Mouse (Mus musculus) lung, postnatal 4 days (tissue): ENCODE results near the gene Epb41l1.

Source experiments
- DNase-seq, 2 experiments: peaks; one replicate each; pipeline ENCODE4 v3.0.0; 2021

The Epb41l1 gene

DNA sequence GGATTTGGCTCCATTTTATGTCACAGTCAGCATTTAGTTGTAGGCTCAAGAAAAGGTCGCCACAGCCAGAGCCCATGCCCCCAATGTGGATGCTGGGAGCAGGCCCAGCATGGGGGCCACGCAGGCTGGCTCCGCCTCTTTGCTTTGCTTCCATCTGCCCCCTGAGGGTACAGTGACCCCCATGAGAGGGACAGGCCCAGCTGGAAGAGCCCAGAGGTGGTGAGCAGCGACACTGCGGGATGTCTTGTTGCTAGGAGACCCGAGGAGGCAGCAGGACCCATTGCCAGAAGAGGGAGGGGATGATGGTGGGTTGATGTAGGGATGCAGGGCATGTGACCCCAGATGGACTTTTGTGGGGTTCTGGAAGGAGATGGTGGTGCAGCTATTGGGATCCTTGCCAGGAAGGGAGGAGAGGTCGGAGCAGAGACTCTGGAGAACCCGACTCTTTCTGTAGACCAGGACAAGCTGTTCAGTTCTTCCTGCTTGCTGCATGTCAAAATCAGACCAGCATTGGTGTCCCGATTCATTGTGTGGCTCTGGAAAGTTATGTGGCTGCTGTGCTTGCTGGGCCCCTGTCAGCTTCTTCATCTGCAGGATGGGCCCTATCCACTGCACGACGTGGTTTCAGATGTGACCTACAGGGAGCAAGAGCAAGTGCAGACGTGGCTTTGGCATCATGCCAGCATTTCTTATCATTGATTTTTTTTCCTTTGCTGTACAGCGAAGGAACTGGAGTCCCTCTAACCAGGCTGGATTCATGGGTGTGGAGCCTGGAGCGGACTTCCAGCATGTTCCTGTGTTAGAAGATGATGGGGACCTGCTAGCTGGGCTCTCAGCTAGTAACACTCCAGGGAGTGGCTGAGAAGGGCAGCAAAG, 41.7 kb downstream of the Epb41l1 start:
- DNase-seq = no peak

DNA sequence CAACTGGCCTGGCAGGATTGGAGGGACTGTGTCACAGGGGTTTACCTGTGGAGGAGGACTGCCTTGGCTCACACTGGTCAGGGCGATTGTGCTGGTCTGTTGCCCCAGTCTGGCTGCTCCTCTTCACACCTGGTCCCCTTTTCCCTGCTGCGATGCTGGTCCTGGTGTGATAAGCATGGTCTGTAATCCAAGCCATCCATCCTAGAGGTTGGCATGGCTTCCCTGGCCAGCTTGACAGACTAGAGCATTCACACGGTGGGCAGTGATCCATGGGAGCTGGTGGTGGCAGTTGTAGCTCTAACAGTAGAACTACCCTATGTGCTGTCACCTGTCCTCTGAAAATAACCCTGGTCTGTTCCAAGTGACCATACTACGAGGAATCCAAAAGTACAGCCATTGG, 43.7 kb downstream of the Epb41l1 start:
- DNase-seq = no peak

DNA sequence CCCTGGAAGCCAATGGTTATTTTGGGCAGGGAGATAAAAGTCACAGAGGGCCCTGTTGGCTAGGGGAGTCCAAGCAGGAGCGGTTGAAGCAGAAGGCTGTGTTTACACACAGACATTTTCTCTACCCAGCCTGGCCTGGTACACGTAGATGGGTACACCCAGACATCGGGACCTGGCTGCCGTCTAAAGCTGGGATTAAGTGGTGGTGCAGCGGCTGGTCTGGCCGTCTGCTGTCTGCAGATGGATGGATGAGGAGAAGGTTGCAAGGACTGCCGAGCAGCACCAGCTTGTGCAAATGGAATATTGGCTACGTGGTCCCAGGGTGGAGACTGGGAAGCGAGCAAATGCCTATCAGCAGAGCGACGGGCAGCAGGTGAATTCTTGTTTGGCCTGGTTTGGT, 46.8 kb downstream of the Epb41l1 start:
- DNase-seq = no peak

DNA sequence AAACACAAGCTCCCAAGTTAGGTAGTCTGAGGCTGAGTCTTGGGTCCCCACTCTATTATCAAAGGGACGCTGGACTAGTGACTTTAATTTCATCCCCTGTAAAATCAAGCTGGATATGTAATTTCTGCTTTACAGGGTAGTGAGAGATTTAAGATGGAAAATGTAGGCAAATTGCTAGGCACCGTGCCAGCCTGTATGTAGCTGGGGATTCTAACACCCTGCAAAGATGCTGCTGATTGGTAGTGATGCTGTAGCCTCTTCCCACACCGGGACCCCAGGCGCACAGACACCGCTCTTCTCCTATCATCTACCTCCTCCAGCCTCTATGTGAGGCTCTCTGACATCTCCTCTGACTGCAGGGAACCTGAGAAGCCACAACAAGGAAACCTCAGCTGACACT, 48.2 kb downstream of the Epb41l1 start:
- DNase-seq = no peak

DNA sequence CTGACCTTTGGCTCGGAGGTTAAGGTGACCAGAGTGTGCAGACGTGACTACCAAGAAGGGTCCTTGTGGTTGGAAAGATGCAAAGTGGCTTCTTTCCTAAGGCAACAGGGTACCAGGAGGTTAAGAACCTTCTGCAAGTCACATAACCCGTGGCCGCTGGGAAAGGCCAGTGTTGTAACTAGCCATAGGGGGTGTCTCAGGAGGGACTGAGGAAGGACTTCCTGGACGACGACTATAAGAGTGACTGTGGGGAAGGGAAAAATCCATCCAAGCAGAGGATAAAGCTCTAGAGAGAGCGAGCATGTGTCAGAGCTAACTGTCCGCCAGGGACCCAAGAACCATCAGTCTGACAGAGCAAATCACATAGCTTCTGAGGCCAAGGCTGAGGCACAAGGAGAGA, 48.8 kb downstream of the Epb41l1 start:
- DNase-seq = no peak

DNA sequence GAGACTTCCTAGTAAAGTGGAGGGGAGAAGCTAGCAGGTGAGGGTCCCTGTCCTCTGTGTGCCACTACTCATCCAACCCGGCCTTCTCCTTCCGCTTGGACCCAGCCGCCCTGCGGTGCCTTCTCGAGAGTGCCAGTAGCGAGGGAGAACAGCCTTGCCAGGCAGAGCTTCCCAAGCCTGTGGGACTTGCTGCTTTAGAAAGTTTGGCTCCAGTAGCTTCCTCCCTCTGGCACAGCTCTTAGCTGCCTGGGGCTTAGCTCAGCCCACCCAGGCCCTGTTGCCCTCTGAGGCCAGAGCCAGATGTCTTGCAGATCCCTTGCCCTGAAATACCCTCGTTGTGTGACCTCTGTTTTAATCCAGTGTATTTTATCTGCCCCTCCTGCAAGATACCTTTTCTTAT, 50.2 kb downstream of the Epb41l1 start:
- DNase-seq = no peak

DNA sequence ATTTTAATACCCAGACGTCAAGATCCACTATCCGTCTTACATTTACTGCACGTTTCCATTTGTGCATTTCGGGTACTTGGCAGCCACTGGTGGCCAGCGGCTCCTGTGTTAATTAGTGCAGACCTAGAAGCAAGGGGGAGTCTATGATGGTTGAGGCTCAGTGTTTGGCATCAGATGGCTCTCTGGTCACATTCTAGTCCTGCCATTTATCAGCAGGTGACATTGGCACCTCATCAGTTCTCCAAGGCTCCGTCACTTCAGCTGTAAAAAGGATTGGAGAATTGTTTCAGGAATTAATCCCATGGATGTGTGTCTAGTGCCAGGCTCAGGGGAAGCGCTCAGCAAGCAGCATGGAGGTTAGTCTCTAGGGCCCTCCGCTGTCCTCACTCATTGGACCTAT, 51.6 kb downstream of the Epb41l1 start:
- no peak for DNase-seq

DNA sequence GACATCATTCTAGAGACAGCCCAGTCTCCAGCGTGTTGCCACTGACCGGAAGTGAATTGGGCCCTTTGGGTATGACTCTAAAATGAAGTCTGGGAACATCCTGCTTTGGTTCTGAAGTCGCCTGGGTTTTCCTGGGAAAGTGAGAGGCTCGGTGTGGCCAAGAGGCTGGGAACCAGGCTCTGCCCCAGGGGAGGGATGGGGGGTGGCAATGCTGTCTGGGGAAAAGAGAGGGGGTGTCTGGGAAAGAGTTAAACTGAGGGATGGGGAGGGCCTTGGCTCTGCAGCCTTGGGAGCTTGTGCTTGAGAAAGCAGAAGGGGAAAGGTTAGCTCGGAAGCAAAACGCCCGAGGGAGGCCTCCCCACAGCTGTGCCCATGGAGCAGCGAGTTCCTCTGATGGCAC, 53.0 kb downstream of the Epb41l1 start:
- no peak for DNase-seq

DNA sequence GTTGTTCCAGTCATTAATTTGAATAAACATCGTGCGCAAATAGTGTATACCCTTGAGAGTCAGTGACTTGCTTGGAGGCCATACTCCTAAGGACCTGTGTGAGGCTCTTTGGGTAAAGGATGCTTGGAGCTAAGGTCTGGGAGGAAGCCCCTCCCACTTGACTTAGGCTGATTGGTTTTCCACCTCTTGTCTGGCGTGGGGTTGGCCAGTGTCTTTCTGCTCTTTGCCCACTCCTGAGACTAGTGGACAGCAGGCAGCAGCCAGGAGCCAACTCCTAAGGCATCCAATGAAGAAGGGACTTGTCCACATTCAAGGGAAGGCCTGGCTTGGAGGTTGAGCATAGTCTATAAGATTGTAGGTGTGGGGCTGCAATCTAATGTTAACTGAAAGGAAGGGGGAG, 53.4 kb downstream of the Epb41l1 start:
- no peak for DNase-seq

DNA sequence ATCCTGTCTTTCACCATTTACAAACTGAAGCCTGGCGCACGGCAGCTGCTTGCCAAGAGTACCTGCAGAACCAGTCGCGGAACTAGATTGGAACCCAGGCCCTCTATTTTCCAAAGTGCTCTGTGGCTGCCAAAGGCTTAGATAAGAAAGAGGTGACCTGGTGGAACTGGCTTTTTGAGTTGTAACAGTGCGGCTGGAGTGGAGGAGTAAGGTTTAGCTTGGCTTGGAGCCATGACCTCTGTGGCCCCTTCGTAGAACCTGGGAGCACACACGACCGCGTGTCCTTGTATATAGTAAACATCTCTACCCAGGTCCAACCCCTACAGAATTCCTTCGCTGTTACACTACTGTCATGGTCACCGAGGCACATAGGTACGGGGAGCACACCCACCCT, 54.2 kb downstream of the Epb41l1 start:
- DNase-seq = peak; percentile 65 to 76

DNA sequence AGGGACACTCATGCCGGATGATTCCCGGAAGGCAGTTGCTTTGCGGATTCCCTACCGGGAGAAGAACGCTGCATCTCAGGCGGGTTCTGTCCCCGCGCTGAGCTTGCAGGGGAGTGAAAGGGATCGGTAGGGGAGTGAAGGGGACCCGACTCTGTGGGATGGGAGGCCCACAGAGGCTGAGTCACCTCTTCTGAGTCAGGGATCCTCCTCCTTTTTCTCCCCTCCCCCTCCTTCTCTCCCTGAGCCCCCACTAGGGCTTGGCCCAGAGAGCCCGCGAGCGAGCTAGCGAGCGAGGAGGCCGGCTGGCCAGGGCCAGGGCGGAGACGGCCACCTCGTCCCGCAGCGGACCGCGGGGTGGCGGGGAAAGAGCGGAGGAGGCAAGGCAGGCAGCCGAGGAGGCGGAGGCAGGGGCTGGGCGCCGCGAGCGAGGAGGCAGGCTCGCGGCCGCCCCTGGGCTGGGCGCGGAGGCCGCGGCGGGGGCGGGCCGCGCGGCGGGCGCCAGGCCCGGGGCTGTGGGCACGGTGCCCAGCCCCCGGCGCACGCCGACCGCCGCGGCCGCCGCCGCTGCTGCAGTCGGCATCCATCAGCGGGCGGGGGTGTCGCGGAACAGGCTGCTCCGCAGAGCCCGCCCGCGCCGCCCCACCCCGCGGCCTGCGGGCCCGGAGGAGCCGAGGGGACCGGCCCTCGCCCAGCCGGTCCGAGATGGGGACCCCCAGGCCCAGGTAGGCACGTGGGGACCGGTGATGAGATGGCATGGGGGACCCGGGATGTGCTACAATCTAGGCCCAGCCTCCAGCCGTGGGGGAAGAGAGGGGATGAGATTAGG, 54.8 kb downstream of the Epb41l1 start:
- peak; percentile 68 to 82 for DNase-seq

DNA sequence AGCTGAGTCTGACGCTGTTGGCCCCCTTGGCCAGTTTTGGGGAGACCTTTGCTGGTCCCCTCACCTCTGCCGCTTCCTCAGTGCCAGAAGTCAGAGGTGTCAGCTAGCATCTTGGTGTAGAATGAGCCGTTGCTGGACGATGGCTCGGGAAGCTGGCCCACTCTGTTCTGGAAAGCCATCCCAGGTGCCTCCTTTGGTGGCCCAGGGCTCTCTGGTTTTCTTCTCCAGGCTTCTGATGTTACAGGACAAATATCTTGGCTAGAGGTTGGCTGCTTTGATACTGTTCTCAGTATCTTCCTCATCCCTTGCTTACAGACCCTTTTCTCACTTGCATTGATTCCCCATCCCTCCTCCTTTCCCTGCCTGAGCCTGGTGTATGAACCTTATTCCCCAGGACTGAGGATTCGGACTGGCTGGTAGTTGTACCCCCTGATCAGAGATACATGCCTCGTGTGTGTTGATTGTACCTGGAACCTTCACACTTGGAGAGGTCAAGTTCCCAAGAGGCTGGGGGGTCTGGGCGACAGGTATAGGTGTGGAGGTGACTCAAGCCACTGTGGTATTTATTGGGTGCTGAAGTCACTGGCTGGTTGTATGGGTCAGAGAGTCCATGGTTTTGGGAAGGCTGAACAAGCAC, 55.5 kb downstream of the Epb41l1 start:
- no peak for DNase-seq

DNA sequence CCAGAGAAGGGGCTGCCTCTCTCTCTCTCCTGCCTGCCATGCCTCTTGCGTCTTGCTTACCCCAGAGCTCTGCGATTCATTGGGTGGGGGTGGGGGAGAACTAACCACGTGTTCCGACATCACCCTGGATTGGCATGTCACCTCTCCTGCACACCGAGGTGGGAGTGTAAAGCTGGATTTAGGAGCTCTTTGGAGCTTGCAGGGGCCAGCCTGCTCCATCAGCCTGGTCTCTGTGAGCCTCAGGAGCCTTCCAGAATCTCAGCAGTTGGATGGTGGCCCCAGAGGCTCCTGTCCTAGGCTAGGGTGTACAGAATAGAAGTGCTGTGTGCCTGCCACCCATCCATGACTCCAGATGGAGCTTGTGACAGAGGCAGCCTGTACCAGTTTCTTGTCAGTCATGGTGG, 56.0 kb downstream of the Epb41l1 start:
- DNase-seq = no peak

DNA sequence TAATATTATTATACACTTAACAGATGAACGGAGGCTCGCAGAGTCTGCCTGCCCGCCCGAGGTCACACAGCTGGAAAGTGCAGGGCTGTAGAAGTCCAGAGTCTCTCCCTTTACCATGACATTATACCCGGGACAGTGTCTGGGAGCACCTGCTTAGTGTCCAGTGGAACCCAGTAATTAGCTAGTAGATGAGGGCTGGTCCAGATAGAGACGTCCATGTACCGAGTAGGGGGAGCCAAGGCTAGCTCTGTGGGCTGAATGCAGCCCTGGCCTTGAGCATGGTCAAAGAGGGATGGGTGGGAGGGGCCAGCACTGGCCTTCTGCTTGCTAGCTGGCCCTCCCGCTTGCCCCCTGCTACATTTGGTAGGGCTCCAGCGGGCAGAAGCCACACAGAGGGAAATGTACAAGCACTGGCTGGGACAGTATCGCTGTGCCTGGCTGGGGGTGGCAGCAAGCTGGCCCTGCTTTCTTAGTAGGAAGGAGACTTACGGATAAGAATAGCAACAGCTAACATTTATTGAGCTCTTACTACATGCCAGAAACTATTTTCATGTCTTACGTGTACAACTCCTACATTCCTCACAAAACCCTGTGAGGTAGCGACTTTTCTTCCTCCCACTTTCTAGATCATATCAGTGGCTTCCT, 57.5 kb downstream of the Epb41l1 start:
- DNase-seq = no peak

DNA sequence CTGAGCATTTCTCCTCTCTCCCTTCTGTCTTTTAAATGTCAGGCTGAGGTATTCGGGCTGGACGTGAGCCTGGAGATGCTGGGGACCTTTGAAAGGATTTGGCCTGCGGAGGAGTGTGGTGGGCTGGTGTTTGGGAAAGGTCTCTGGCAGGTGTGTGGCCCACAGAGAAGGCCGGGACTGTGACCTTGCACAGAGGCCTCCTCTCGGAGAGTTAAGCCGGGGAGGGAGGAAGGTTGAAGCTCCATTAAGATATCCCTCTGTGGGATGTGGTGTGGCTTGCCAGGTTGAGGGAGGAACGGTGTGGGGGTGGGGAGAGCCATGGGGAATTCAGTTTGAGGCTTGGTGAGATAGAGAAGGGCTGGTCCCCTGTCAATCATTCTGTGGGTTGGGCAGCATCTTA, 59.1 kb downstream of the Epb41l1 start:
- no peak for DNase-seq

DNA sequence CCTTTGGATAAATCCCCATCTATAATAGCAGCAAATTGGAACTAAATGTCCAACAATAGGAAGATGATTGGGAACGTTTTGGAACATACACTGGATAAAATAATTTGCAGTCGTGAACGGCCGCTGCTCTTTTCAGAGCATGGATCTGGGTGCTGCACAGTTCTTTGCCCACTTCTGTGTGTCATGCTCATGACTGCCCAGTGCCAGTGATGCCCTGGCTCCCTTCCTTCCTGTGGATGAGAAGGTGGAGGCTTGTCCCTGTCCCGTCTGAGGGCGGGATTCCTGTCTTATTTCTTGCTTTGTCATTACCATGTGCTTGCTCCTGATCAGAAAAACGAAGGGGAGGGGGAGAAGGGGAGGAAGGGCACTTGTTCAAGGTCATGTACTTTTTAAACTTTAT, 59.6 kb downstream of the Epb41l1 start:
- no peak for DNase-seq

DNA sequence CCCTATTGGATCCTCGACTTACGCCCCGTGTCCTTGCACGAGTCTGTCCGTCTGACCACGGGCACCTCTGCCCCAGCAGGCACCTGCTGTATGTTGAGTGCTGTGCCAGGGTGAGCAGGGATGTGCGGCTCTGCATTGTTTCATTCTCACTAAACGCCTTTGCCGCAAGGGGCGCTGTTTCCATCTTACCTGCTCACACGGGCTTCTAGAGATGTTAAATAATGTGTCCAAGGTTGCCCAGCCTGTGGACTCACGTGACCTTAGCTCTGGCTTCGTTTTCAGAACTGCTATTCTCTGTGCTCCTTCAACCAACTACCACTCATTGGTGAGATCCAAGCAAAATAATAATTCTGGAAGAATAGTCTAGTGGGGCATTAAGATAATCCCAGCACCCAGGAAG, 61.6 kb downstream of the Epb41l1 start:
- peak; percentile 55 to 70 for DNase-seq

DNA sequence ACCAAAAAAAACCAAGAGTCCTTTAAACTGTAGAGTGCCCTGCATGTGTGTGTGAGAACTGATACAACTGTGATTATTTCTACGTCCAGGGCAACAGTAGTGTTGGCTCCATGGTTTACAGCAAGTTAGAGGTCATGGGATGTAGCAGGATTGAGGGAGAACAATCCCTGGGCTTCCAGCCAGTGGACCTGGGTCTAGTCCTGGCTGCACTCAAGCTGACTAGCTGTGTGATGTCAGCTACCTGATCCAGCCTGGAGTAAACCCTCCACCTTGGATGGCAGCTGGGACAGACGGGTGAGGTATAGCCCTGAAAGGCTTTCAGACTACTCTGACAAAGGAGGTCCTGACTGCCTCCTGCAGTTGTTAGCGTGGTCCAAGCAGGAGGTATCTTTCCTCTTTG, 62.1 kb downstream of the Epb41l1 start:
- DNase-seq = no peak

DNA sequence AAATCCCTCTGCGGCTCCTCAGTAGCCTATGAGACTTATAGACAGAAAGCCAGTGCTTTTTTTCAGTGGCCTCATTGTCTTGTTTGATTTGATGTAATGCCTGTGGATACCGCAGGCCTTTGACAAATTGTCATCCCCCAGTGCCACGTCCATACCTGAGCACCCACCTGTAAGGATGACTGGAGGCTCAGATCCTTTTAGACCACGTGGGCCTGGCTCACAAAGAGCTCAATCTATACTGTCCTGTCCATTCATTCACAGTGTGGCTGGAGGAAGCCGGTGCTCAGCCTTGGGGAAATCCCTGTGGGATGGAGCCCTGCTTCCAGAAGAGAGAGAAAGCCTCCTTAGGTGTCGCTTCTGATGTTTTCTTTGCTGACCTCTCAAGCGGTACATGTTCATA, 62.5 kb downstream of the Epb41l1 start:
- no peak for DNase-seq

DNA sequence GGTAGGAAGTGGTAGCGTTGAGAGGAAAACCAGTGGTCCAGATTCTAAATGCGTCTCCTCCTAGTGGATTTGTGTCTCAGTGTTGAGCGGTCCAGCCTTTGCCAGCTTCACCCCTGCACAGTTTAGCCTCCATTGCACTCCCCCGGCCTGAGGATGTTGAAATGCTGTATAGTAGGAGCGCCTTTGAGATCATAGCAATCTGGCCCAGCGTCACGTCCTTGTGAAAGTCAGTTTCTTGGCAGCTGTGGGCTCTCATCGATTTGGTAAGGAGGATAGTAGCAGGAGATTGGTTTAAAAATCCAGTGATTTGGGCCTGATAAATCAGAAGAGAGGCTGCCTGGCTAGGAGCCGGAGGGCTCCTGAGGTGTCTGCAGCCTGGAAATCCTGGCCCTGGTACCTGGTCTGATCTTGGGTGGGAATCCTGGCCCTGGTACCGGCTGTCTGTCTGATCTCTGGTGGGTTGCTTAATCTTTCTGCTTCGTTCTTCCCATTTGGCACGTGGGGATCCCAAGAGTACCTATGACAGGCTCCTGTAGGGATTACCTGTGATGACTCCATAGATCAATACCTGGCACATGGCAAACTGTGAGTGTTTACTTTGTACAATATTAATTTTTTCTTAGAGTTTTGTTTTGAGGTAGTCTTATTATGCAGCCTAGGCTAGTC, 65.5 kb downstream of the Epb41l1 start:
- no peak for DNase-seq

DNA sequence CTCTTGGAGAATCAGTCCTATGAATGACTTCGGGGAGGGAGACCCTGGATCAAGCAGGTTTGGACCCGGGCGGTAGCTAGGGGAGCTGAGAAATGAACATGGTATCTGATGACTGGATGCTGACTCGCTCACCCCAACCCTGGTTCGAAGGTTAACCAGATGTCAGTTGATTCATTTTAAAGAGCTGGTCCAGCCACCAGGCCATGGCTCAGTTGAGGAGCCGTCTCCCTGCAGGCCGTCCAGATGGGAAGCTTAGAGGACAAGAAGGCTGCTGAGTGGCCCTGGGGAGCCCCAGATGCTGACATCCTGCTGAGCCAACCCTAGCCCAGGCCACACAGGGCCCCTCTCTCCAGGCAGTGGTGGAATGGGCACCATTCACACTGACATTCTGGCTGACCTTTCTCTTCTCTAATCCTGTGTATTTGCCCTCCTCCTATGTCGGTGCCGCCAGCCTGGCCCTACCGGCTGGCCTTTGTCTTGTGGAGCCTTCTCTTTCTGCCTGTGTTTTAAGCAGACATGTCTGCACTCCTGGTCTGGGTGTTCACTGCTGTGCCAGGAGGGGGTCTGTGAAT, 67.0 kb downstream of the Epb41l1 start:
- no peak for DNase-seq

DNA sequence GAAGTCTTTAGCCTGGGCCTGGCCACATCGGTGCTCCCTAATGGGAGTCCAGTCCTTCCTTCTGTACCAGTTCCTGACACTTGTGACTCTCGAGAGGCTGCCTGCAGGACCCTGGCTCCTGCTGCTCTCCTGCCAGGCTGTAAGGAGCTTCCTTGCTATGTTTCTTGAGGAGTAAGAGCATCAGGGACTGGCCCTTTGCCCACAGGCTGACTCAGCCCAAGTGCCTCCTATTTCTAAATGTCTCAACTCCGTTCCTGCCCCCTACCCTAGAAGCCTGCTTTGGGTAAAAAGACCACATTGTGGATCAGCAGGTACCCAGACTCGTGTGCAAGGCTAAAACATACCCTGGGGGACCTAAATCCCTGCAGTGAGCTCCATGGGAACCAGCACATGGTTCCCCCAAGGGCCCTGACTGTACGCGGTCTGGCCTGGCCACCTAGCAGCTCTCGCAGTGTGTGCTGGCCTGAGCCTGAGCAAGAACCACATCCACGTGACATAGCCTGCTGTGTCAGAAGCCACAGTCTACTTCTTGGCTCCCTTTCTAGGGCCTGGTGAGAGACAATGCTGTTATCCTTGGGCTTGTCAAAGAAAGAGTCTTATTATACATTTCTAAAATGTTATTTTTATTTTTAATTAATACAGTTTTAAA, 67.6 kb downstream of the Epb41l1 start:
- no peak for DNase-seq
